Mouse (Mus musculus): ENCODE data around the gene Dph5.
A peak's percentile ranks its signal among the peaks of the same experiment; 100 is the strongest.

The Dph5 gene

DNA sequence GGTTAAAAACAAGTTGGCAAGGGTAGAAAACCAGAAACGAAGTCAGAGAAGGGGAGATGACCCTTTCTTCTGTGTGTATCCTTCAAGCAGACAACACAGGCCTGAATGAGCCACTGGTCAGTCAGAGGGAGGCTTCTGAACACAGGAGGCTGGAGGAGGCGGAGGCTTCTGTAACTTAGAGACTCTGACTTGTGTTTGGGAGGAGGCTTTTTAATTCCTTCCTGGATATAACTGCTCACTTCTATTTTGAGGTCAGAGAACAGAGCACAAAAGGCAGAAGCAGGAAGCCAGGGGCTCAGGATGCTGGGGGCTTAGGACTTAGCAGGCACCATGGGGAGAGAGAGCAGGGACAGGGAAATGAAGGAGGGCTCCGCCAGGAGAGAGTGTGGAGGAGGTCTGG, 63.6 kb downstream of the Dph5 start:
- DNase-seq (ENCODE audit: low read depth, low spot score): no peak

DNA sequence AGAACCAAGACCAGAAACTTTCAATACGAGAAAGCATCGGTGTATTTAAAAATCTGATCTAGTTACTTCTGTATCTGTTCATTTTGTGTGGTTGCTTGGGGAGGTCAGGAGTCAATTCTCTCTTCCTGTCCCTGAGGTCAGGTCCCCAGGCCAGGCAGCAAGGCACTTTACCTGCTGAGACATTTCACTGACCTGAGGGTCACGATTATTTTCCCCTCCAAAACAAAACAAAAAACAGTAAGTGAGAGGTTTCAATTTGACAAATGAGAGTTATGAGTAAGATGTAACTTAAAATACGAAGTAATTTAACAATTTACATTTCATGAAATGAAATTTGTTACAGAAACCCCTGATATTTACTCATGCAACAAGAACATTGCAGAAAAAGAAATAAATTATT, 64.7 kb downstream of the Dph5 start:
- DNase-seq (ENCODE audit: low read depth, low spot score): no peak

DNA sequence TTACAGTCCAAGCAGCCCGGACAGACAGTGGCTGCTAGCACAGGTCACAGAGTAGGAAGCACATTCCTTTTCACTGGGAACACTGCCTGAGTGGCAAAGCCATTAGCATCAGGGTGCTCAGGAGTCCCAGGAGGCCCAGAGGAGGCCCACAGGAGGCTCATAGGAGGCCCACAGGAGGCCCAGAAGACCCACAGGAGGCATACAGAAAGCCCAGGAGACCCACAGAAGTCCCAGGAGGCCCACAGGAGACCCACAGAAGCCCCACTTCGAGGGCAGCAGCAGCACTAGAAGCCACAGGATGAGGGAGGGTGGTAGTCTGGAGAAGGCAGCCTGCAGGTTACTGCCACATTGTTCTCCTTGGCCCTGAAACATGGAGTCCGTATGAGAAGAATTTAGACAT, 65.5 kb downstream of the Dph5 start:
- DNase-seq (ENCODE audit: low read depth, low spot score): no peak

DNA sequence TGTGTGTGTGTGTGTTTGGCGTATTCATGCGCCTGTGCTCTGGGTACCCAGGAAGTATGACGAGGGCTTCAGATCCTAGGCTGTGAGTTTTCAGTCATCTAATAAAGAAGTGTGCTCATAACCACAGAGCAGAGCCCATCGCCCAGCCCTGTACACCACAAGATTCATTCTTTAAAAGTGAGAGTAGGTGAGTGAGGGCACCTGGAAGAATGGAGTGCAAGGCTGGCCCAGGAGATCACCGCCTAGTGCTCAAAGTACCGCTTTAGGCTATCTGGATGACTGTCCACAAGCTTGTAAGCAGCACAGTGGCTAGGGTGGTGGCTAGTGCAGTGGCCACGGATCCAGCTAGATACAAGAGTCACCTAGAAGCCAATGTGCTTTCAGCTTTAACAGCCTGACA, 69.6 kb downstream of the Dph5 start:
- no peak for DNase-seq (ENCODE audit: low read depth, low spot score)

DNA sequence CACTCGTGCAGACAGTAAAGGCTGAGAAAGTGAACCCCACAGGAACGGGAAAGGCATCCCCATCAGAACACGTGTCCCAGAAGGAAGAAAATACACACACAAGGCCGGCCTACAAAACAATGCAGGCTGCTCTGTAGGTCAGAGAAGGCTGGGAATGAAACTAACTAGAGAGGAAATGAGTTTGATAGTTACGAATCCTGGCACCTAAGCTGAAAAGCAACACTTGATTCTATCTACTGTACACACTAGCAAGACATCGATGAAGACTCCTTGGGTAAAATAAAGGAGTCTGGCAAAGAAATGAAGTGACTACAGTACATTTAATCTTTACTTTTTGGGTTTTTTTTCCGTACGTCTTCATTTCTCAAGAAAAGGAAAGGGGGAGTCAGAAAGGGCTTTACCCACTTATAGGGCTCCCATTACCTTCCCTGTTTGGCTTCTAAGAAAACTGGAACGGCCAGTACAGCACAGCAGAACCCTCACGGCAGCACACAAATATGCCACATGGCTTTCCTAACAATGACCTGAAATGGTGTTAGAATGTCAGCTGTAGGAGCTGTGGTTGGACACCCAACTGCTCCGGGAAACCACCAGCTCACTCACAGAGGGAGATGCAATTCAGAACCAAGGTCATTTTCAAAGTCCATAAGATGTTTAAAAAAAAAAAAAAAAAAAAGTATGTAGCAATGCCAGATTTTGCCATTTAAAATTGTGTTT, 73.8 kb downstream of the Dph5 start:
- DNase-seq (ENCODE audit: low read depth, low spot score): no peak

DNA sequence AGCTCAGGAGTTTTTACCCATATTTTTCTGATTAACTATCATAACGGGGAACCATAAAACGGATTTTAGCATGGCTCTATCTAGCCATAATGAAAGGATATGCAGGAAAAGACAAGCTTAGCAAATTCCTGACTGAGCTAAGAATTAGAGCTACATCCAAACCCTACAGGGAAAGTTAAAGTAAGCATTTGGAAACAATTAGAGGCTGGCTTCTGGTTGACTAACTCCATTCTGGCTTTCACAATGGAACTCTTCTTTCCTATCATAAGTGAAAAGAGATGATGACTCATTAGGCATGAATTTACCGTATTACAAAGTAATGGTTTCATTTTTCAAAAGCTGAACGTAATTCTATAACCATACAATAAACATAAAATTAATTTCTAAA, 74.4 kb downstream of the Dph5 start:
- DNase-seq (ENCODE audit: low read depth, low spot score): no peak

DNA sequence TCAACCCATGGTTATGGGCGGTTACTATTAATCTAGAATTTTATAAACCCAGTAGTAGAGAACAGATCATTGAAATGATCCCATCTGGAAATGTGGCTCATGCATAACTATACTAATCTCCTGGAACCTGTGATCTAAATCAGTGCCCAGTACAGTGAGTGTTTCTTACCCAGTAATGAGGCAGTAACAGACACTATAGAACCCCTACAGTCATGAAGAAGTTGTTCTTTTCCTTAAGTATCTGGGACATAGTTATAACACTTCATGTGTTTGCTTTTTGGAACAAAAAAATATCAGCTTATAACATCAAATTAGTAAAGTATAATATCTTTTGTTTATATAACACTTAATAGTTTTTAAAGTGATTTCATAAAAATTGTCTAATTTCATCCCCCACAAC, 76.0 kb downstream of the Dph5 start:
- DNase-seq (ENCODE audit: low read depth, low spot score): no peak

DNA sequence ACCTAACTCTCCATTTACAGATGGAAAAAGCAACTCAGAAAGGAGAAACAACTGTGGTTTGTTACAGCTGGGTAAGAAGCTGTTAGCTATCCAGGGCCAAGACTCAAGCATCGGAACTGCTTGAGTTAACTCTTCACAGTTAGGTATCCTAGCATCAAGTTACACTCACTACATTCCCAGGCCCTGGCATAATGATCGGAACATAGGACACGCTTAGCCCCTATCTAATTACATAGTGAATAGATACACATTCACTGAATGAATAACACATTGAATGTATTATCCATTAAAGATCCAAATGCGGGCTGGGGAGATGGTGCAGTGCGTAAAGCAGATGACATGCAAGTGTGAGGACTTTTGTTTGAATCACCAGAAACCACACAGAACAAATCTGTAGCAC, 76.4 kb downstream of the Dph5 start:
- no peak for DNase-seq (ENCODE audit: low read depth, low spot score)

DNA sequence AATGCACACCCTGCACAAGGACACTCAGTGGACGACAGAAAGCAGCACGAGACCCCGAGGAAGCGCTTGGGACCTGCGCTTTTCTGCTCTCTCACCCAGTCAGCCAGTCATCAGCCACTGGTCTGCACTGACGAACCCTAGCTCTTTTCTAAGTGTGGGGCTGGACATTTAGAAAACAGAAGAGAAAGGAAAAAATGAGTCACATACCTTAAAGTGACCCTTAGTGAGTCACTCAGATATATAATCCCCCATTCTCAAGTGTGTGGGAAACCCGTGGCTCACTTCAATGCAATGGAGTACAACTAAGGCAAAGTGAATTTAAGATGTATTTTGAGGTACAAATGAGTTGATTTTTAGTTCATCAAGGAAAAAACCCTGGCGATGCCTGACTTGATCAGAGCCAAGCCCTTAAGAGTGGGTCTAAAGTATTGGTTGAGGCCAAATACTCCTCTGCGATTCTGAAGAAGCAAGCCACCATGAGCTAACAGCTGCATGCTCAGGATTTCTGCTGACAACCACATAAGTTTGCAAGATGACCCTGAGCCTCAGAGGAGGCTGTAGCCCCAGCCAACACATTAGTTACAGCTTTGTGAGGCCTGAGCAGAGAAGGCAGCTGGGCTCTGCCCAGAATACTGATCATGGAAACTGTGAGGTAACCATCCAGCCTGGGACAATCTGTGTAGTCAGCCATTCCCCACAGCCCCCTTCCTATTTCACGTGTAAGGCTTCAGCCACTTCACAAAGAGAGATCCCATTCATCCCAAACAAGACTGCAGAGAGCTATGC, 81.3 kb downstream of the Dph5 start:
- no peak for DNase-seq (ENCODE audit: low read depth, low spot score)

DNA sequence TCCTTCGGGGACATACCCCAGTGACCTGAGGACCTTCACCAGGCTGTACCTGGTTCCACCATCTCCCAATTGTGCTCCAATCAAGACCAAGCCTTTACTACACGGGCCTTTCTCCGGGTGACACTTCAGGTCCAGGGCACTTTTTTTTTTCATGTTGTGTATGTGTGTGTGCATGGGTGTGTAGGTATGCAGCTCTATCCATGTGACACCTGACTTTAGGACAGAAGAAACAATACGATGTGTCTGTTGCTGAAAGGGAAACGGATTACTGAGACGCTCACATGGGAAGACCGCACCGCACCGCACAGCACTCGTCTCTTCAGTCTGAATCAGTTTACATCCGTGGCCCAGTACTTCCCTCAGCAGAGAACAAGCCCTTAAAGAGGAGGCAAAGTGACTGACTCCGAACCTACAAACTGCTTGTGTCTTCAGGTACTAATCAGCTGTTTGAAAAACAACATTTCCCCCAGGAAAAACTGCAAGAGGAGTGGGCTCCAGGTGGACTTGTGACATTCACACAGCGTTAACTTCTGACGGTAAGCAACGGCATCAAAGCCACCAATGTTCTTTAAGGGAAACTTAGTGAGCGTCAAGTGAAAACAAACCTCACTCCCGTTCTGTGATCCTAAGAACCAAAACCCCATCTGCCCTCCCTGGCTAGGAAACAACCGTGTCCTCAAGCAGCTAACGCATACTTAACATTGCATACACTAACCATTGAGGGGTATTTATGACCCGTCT, 83.6 kb downstream of the Dph5 start:
- peak; percentile 51 for DNase-seq (ENCODE audit: low read depth, low spot score)

DNA sequence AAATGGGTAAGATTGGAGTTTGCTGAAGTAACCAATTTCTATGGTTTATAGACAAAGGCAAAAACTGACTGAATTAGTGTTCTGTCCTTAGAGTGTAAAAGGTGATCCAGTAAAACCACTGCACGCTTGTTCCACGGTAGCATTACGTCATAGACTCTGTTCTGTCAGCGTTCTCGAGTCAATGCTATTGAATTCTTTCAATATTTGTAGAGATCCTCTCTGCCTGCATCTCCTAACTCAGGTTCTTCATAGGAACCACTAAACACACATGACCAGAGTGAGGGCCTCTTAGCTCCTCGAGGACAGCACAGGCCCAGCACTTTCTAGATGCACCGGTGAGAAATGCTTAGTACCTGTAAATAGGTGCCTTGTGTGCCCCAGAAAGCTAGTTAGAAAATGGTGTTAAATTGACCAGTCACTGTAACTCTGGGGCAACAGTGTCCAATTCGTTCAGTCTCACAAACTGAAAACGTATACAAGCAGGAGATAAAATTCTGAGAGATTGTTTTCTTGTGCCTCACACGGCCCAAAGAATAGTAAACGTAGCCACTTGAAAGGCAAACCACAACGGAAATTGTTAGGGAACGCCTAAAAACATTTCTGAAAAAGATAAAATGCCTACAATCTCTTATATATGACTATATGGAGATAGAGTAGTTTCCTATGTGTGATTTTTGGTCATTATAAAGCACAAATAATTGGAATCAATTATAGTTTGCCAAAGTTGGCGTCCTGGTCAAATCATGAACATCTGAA, 84.4 kb downstream of the Dph5 start:
- peak; percentile 82 for DNase-seq (ENCODE audit: low read depth, low spot score)

DNA sequence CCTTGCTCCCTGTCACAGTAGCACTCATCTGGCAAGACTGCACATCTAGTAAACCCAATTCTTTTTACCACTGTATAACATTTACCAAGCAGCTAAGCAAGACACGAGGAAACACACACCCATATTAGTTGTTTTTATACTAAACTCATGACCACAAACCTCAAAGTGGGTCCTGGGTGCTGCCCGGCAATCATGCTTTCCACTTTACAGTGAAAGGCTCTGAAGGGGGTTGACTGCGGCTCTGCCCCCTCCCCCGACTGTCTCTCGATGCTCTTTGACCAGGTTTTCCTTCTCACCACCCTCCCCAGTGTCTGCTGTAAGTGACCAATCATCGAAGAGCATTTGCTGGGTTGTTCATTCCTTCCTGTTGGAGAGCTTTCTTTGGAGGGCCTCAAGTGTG, 86.6 kb downstream of the Dph5 start:
- DNase-seq (ENCODE audit: low read depth, low spot score): peak; percentile 66

DNA sequence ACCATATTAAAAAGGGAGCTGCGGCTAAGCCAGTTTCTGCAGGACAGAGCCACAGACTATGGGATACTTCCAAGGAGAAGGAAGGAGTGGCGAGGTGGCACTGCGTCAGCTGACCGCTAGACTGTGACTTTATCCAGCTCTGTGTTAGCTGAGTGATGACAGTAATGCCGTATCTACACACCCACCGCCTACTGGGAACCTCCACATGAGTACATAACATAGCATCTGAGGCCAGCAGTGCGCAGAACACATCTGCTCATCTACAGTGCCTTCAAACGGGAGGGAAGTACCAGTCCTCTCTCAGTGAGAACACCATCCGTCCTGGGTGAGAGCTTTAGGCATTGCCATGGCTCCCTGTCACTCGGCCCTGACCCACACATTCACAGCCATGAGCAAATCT, 87.4 kb downstream of the Dph5 start:
- DNase-seq (ENCODE audit: low read depth, low spot score): peak; percentile 57

DNA sequence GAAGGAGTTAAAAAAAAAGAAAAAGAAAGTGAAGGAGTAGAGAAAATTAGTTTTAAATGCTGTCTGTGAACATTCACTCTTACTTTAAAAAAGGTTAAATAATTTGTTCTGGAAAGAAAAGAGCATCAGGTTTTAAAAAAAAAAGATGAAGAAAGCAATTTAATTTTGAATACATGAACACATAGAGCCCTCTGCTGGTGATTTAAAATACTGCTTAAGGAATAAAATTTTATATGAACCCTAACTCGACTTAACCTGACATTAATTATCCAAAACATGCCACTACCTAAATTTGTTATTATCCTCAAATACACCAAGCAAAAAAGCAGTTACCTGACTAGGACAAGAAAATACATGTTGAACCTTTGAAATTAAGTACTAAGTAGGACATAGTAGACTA, 91.4 kb downstream of the Dph5 start:
- DNase-seq (ENCODE audit: low read depth, low spot score): peak; percentile 70

DNA sequence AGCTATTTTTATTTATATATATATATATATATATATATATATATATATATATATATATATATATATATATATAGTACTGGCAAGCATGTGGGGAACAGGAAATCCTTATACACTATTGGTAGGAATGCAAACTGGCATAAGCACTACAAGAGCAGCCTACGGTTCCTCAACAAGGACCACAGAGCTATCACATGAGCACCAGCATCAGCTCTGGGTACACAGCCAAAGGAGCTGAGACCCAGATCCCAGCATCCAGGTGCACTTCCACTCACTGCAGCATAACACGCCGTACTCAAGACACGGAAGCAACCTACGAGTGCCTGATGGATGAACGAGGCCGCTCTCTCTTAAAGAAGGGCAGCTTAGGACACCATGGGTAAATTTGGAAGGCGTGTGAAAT, 95.6 kb downstream of the Dph5 start:
- no peak for DNase-seq (ENCODE audit: low read depth, low spot score)

All from CD4-positive, CD25-positive, alpha-beta regulatory T cell, adult 2 months (primary cell).